In the genomic region with DNA sequence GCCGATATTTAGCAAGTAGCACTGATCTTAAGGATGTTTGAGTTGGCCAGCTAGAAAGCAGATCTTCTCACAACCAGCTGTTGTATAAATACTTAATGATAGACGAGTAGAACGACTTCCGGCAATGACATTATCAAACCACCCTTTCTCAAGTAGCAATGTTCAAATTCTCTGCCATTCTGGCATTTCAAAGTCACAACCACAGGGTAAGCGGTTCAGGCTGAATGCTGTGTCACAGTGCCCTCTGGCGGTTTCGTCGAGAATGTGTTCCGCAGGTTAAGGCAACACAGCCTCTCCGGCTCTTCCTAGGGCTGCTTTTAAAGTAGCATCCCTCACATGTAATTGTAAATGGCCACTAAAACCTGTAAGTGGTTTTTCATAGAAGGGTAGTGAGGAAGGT, we compare ENCODE assay signal across 8 mouse cellular contexts. TPM values are rescaled to one million over a fixed set of nuclear protein-coding genes. Genes with fewer than 3 reads are reported as not detected.
A peak's percentile ranks its signal among the peaks of the same experiment; 100 is the strongest.
DNase-seq lines count a peak whose midpoint lies in the region; ATAC-seq and TF ChIP-seq lines count a peak whose summit lies in the region.

No protein-coding gene starts in this region.

- DNase-seq in Patski (ENCODE audit: low read depth, low spot score) = peak; percentile 41
- DNase-seq in cerebellum, adult 11 months = peak; percentile 64
- peak; percentile 57 for DNase-seq in left cerebral cortex, adult 11 months (ENCODE audit: low spot score)
- DNase-seq in mesoderm, embryonic 11.5 days (ENCODE audit: low read depth, low spot score) = peak; percentile 89
- DNase-seq in right cerebral cortex, postnatal 14 days = peak; percentile 88
- peak; percentile 88 for DNase-seq in urinary bladder, postnatal 25 days (ENCODE audit: low spot score)

- no peaks in the 10 kb centered on the region for H3K36me3 ChIP-seq in forebrain, embryonic 16.5 days (ENCODE audit: control insufficient read depth, insufficient read depth)
- H3K36me3 ChIP-seq in hindbrain, embryonic 16.5 days (ENCODE audit: control insufficient read depth, insufficient read depth, low read length) = 0 out of 2 replicates have a peak, but pooled peaks cover 2% of the 10 kb centered on the region

- no peaks in the 10 kb centered on the region for H3K9me3 ChIP-seq in forebrain, embryonic 16.5 days (ENCODE audit: control insufficient read depth, low read length)
- no peaks in the 10 kb centered on the region for H3K9me3 ChIP-seq in hindbrain, embryonic 16.5 days (ENCODE audit: control insufficient read depth, low read length)

- no peak for ATAC-seq in Patski
- ATAC-seq in forebrain, embryonic 16.5 days = peak; percentile 84
- peak; percentile 86 for ATAC-seq in hindbrain, embryonic 16.5 days

- POLR2A ChIA-PET in Patski (lab: Charles Lee) = no interaction called here

- whole genome bisulfite sequencing in forebrain, embryonic 16.5 days = 11% methylated on average over 10 of the region's 10 CpGs
- 13% methylated on average over 10 of the region's 10 CpGs for WGBS in hindbrain, embryonic 16.5 days

- H3K27me3 ChIP-seq in Patski = no peaks in the 10 kb centered on the region
- H3K27me3 ChIP-seq in forebrain, embryonic 16.5 days (replicated peaks; ENCODE audit: control insufficient read depth, insufficient read depth, low read length) = no peaks in the 10 kb centered on the region
- no peaks in the 10 kb centered on the region for H3K27me3 ChIP-seq in hindbrain, embryonic 16.5 days (replicated peaks; ENCODE audit: control insufficient read depth, insufficient read depth, low read length)

- in situ Hi-C loops in Patski (cut with MboI; ENCODE audit: low pct_unique_long_range_greater_than_20kb) = loop anchor here (5.0 to 10.0 kb wide), 4 partner anchors 61 to 484 kb away; a partner anchor contains a TSS

- CTCF ChIA-PET in Patski (lab: Charles Lee) = interaction anchor here (0.6 to 9.0 kb wide), 5 partner anchors 62 to 483 kb away, joined by 3 to 87 read pairs (median 4); no protein-coding TSS in a partner anchor

- no peak overlapping the region for H3K9ac ChIP-seq in forebrain, embryonic 16.5 days (replicated peaks; ENCODE audit: low read depth, low read length)
- H3K9ac ChIP-seq in hindbrain, embryonic 16.5 days (ENCODE audit: low read depth, low read length) = no peak overlapping the region

- H3K4me1 ChIP-seq in forebrain, embryonic 16.5 days (replicated peaks; ENCODE audit: control insufficient read depth, insufficient read depth, low read length) = peaks cover 2% of the 10 kb centered on the region; the same call in 1 of the 2 replicates
- no peaks in the 10 kb centered on the region for H3K4me1 ChIP-seq in hindbrain, embryonic 16.5 days (ENCODE audit: control insufficient read depth, insufficient read depth, low read depth, low read length)

- no peak overlapping the region for H3K4me3 ChIP-seq in forebrain, embryonic 16.5 days (replicated peaks; ENCODE audit: low read length)
- H3K4me3 ChIP-seq in hindbrain, embryonic 16.5 days (ENCODE audit: low read length) = no peak overlapping the region

- TF ChIP-seq CTCF in Patski (IDR thresholded peaks at IDR 0.05) = peak; percentile 94

- H3K27ac ChIP-seq in forebrain, embryonic 16.5 days (ENCODE audit: low read length) = no peak overlapping the region
- no peak overlapping the region for H3K27ac ChIP-seq in hindbrain, embryonic 16.5 days (ENCODE audit: low read depth, low read length)

- no peak overlapping the region for H3K4me2 ChIP-seq in forebrain, embryonic 16.5 days (ENCODE audit: low read length)
- H3K4me2 ChIP-seq in hindbrain, embryonic 16.5 days (ENCODE audit: low read length) = no peak overlapping the region

RNA-seq across cellular contexts. Expression of a gene that starts 25.8 kb away (rescaled TPM):
- 198 TPM for polyA plus RNA-seq in Patski (2021)
- 220 and 229 TPM in 2 replicates for polyA plus RNA-seq in forebrain, embryonic 16.5 days (2015; fragmentation: Nextera tagmentation; extraction: Ambion mirVana)
- polyA plus RNA-seq in hindbrain, embryonic 16.5 days (2015; fragmentation: Nextera tagmentation; extraction: Ambion mirVana) = 260 and 270 TPM in 2 replicates

RNA-seq across cellular contexts. Expression of a gene that starts 39.0 kb away (rescaled TPM):
- 132 TPM for polyA plus RNA-seq in Patski (2021)
- polyA plus RNA-seq in forebrain, embryonic 16.5 days (2015; fragmentation: Nextera tagmentation; extraction: Ambion mirVana) = 400 TPM in 2 replicates
- 387 and 395 TPM in 2 replicates for polyA plus RNA-seq in hindbrain, embryonic 16.5 days (2015; fragmentation: Nextera tagmentation; extraction: Ambion mirVana)

RNA-seq across cellular contexts. Expression of a gene that starts 58.9 kb away (rescaled TPM):
- 42.7 TPM for polyA plus RNA-seq in Patski (2021)
- 145 and 161 TPM in 2 replicates for polyA plus RNA-seq in forebrain, embryonic 16.5 days (2015; fragmentation: Nextera tagmentation; extraction: Ambion mirVana)
- polyA plus RNA-seq in hindbrain, embryonic 16.5 days (2015; fragmentation: Nextera tagmentation; extraction: Ambion mirVana) = 121 and 122 TPM in 2 replicates
